Mouse (Mus musculus) layer of hippocampus, postnatal 14 days (tissue): Measurements from ENCODE around the gene Gpr176. TPM values are rescaled to one million over a fixed set of nuclear protein-coding genes. Genes with fewer than 3 reads are reported as not detected.
A peak's percentile ranks its signal among the peaks of the same experiment; 100 is the strongest.

Source experiments
- DNase-seq, 2 experiments: peaks; one replicate each; pipeline ENCODE4 v3.0.0; 2021 to 2022; ENCODE audit warnings: low spot score in 2 of 2, mixed read lengths in 1 of 2
- total RNA-seq, 2 experiments: library from RNA; stranded (reverse); gene quantifications; 2 replicates each; pipeline ENCODE4 v1.2.3; 2021

Gene Gpr176
- total RNA-seq, 2 experiments from 2014 or later, result 14.0 to 14.4 TPM

- DNase-seq, result no peak
Measured at GRCm38 (mm10) chr2:118375522-118375921, 2.3 kb upstream of the Gpr176 start.

- peak; percentile 87 to 91 for DNase-seq
Measured at GRCm38 (mm10) chr2:118373572-118374279, 507 bp upstream of the Gpr176 start.

GRCm38 (mm10) chr2:118372561-118372900, 688 bp downstream of the Gpr176 start:
- DNase-seq, result no peak

- DNase-seq, result no peak
Measured at GRCm38 (mm10) chr2:118371841-118372240, 1.4 kb downstream of the Gpr176 start.

- DNase-seq, result no peak
Measured at GRCm38 (mm10) chr2:118355138-118355719, 18.0 kb downstream of the Gpr176 start.

GRCm38 (mm10) chr2:118353916-118354403, 19.3 kb downstream of the Gpr176 start:
- no peak for DNase-seq

GRCm38 (mm10) chr2:118353498-118353897, 19.7 kb downstream of the Gpr176 start:
- no peak for DNase-seq

GRCm38 (mm10) chr2:118345535-118345934, 27.7 kb downstream of the Gpr176 start:
- DNase-seq, result no peak

GRCm38 (mm10) chr2:118343897-118344296, 29.3 kb downstream of the Gpr176 start:
- no peak for DNase-seq

- no peak for DNase-seq
Measured at GRCm38 (mm10) chr2:118341295-118341694, 31.9 kb downstream of the Gpr176 start.

GRCm38 (mm10) chr2:118336084-118336483, 37.1 kb downstream of the Gpr176 start:
- DNase-seq, result no peak

GRCm38 (mm10) chr2:118322663-118323062, 50.6 kb downstream of the Gpr176 start:
- DNase-seq, result no peak

GRCm38 (mm10) chr2:118321804-118322203, 51.4 kb downstream of the Gpr176 start:
- DNase-seq, result no peak

- DNase-seq, result no peak
Measured at GRCm38 (mm10) chr2:118321094-118321493, 52.1 kb downstream of the Gpr176 start.

GRCm38 (mm10) chr2:118320519-118320918, 52.7 kb downstream of the Gpr176 start:
- no peak for DNase-seq

- no peak for DNase-seq
Measured at GRCm38 (mm10) chr2:118319176-118319575, 54.0 kb downstream of the Gpr176 start.

GRCm38 (mm10) chr2:118316939-118317338, 56.3 kb downstream of the Gpr176 start:
- DNase-seq, result no peak

- no peak for DNase-seq
Measured at GRCm38 (mm10) chr2:118315656-118316402, 57.4 kb downstream of the Gpr176 start.

- DNase-seq, result peak; percentile 13 to 29
Measured at GRCm38 (mm10) chr2:118307561-118307960, 65.7 kb downstream of the Gpr176 start.

GRCm38 (mm10) chr2:118306966-118307365, 66.3 kb downstream of the Gpr176 start:
- DNase-seq, result no peak

GRCm38 (mm10) chr2:118306522-118306895, 66.7 kb downstream of the Gpr176 start:
- no peak for DNase-seq
